Mouse (Mus musculus): Measurements from ENCODE around the gene Slc35f3. TPM values are rescaled to one million over a fixed set of nuclear protein-coding genes. Genes with fewer than 3 reads are reported as not detected.

The Slc35f3 gene
- polyA plus RNA-seq, 1 experiment = 9.1 TPM

DNA sequence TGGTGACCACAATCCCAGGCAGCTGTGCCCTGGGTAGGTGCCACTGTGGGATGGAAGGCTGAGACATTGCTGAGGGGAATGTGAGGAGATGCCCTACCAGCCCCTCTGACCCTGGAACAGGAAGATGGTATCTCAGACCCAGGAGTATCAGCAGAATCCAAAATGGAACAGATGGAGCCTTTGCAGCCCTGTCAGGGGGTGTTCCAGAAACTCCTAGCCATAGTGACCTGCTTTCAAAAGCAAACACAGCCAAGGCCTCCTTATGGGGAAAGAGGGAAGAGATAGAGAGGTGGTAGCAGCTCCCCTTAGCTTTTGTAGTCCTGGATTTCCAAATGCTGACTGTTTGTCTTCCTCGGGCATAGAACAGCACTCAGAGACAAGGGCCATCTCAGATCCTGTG, 27.8 kb downstream of the Slc35f3 start:
- no peaks in the 10 kb centered on the region for H3K27me3 ChIP-seq (replicated peaks; ENCODE audit: control insufficient read depth, insufficient read depth, low read length)
- H3K4me3 ChIP-seq (ENCODE audit: insufficient read depth, low read depth, low read length) = no peak overlapping the region
- no peaks in the 10 kb centered on the region for H3K4me1 ChIP-seq (ENCODE audit: control insufficient read depth, insufficient read depth, low read length)
- 63% methylated on average over 1 of the region's 1 CpGs for WGBS
- H3K27ac ChIP-seq (ENCODE audit: insufficient read depth, low read depth, low read length) = no peak overlapping the region
- TF ChIP-seq POLR2A (IDR thresholded peaks at IDR 0.05; ENCODE audit: low read depth, low read length) = no peak
- TF ChIP-seq CTCF (conservative IDR thresholded peaks at IDR 0.05; ENCODE audit: insufficient read depth, insufficient read length, low read depth, low read length) = no peak
- no peak for DNase-seq
- H3K36me3 ChIP-seq (ENCODE audit: control insufficient read depth, insufficient read depth, low read length) = no peaks in the 10 kb centered on the region

DNA sequence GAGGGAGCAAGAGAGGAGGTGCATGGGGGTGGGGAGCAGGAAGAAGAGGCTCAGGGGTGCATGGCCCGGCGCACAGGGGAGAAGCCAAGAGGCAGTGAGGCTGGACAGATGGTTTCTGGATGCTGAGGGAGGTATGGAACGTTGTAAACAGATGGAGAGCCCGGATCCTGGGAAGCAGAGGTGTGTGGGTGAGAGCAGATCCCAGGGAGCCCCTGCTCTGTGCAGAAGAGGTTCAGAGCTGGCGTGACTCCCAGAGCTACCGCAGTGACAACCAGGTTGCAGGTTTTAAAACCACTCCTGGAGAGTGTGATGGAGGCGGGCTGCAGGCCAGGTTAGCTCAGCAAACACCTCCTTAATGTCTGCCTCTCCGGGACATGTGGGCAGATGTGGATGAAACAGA, 28.4 kb downstream of the Slc35f3 start:
- Histone ChIP-seq H3K27me3 (replicated peaks; ENCODE audit: control insufficient read depth, insufficient read depth, low read length) (no peaks in the 10 kb centered on the region), H3K27ac (ENCODE audit: insufficient read depth, low read depth, low read length) (no peak overlapping the region), H3K36me3 (ENCODE audit: control insufficient read depth, insufficient read depth, low read length) (no peaks in the 10 kb centered on the region), H3K4me1 (ENCODE audit: control insufficient read depth, insufficient read depth, low read length) (no peaks in the 10 kb centered on the region), H3K4me3 (ENCODE audit: insufficient read depth, low read depth, low read length) (no peak overlapping the region)
- 66% methylated on average over 8 of the region's 8 CpGs for WGBS
- DNase-seq = no peak
- TF ChIP-seq CTCF (conservative IDR thresholded peaks at IDR 0.05; ENCODE audit: insufficient read depth, insufficient read length, low read depth, low read length) (no peak), POLR2A (IDR thresholded peaks at IDR 0.05; ENCODE audit: low read depth, low read length) (no peak)

DNA sequence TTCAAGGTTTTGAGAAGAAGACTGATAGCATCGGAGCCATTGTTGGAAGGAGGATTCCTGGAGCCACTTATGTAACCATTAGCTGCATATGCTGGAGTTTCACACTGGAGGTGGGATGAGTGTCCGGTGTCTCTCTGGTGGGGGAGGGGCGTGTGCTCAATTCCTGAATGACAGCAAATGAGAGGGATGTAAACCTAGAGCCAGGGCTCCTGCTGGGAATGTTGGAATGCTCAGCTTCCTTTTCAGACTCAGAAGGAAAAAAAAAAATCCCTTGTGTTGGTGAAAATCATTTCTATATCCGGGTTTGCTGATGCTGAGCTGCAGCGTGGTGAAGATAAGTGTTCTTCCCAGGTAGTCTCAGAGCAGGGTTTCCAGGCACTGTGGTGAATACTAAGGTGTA, 29.4 kb downstream of the Slc35f3 start:
- Histone ChIP-seq H3K4me3 (ENCODE audit: insufficient read depth, low read depth, low read length) (no peak overlapping the region), H3K27ac (ENCODE audit: insufficient read depth, low read depth, low read length) (no peak overlapping the region), H3K27me3 (replicated peaks; ENCODE audit: control insufficient read depth, insufficient read depth, low read length) (no peaks in the 10 kb centered on the region), H3K36me3 (ENCODE audit: control insufficient read depth, insufficient read depth, low read length) (no peaks in the 10 kb centered on the region), H3K4me1 (ENCODE audit: control insufficient read depth, insufficient read depth, low read length) (0 out of 2 replicates have a peak, but pooled peaks cover 2% of the 10 kb centered on the region)
- WGBS = 60% methylated on average over 5 of the region's 5 CpGs
- no peak for DNase-seq
- TF ChIP-seq CTCF (conservative IDR thresholded peaks at IDR 0.05; ENCODE audit: insufficient read depth, insufficient read length, low read depth, low read length) = no peak
- TF ChIP-seq POLR2A (IDR thresholded peaks at IDR 0.05; ENCODE audit: low read depth, low read length) = no peak

DNA sequence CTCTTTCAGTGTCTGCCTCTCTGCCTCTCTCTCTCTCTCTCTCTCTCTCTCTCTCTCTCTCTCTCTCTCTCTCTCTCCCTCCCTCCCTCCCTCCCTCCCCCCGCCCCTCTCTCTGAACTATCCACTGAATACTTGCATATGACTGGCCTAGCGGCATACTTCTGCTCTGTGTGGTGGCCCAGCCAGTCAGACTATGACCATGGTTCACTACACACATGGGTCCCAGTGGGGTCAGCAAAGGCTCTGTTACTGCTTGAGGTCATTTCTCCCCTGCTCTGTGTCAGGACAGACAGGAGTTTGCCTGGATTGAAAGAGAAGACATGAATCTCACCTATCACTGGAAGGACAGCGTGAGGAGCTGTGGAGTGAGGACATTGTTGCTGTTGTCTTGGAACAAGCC, 40.5 kb downstream of the Slc35f3 start:
- Histone ChIP-seq H3K36me3 (ENCODE audit: control insufficient read depth, insufficient read depth, low read length) (no peaks in the 10 kb centered on the region), H3K4me1 (ENCODE audit: control insufficient read depth, insufficient read depth, low read length) (peaks cover 13% of the 10 kb centered on the region), H3K27me3 (replicated peaks; ENCODE audit: control insufficient read depth, insufficient read depth, low read length) (no peaks in the 10 kb centered on the region), H3K4me3 (ENCODE audit: insufficient read depth, low read depth, low read length) (no peak overlapping the region), H3K27ac (ENCODE audit: insufficient read depth, low read depth, low read length) (peak overlapping the region; percentile 70)
- WGBS = 58% methylated on average over 2 of the region's 3 CpGs
- TF ChIP-seq CTCF (conservative IDR thresholded peaks at IDR 0.05; ENCODE audit: insufficient read depth, insufficient read length, low read depth, low read length) = no peak
- no peak for TF ChIP-seq POLR2A (IDR thresholded peaks at IDR 0.05; ENCODE audit: low read depth, low read length)
- DNase-seq = peak; percentile 28

DNA sequence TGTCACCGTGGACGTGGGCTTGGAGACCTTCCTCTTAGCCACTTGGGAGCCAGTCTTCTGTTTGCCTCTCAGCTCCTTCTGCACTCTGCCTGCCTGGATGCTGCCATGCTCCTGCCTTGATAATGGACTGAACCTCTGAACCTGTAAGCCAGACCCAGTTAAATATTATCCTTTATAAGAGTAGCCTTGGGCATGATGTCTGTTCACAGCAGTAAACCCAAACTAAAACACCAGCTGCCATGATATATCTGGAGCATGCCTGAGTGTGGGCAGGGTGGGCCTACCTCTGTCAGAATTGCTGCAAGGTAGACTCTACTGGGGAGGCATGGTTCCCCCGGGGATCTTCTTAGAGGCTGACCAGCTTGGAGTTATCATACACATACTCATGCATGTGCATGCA, 41.0 kb downstream of the Slc35f3 start:
- Histone ChIP-seq H3K4me1 (ENCODE audit: control insufficient read depth, insufficient read depth, low read length) (peaks cover 13% of the 10 kb centered on the region), H3K36me3 (ENCODE audit: control insufficient read depth, insufficient read depth, low read length) (no peaks in the 10 kb centered on the region), H3K27me3 (replicated peaks; ENCODE audit: control insufficient read depth, insufficient read depth, low read length) (no peaks in the 10 kb centered on the region), H3K27ac (ENCODE audit: insufficient read depth, low read depth, low read length) (peak overlapping the region; percentile 70), H3K4me3 (ENCODE audit: insufficient read depth, low read depth, low read length) (no peak overlapping the region)
- WGBS = 40% methylated on average over 3 of the region's 3 CpGs
- TF ChIP-seq POLR2A (IDR thresholded peaks at IDR 0.05; ENCODE audit: low read depth, low read length) = no peak
- no peak for TF ChIP-seq CTCF (conservative IDR thresholded peaks at IDR 0.05; ENCODE audit: insufficient read depth, insufficient read length, low read depth, low read length)
- DNase-seq = peak; percentile 70

DNA sequence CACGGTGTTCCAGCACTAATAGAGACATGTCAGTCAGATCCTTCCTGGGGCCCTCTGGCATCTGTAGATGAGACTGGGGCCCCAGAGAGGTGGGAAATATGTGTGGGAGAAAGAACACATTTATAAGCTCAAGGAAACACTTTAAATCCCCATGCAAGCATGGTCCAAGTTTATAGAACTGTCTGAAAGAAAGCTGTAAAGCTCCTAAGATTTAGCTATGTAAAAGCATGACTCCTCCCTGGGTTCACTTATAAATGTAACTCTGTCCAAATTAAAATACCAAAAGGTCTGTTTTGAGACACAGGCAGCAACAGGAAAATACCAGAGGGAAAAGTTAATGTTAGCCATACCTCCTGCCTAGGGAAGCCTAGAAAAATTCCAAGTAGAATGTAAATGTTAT, 42.8 kb downstream of the Slc35f3 start:
- H3K27me3 ChIP-seq (replicated peaks; ENCODE audit: control insufficient read depth, insufficient read depth, low read length) = no peaks in the 10 kb centered on the region
- 33% methylated on average over 1 of the region's 1 CpGs for WGBS
- no peak overlapping the region for H3K4me3 ChIP-seq (ENCODE audit: insufficient read depth, low read depth, low read length)
- peaks cover 13% of the 10 kb centered on the region for H3K4me1 ChIP-seq (ENCODE audit: control insufficient read depth, insufficient read depth, low read length)
- H3K36me3 ChIP-seq (ENCODE audit: control insufficient read depth, insufficient read depth, low read length) = no peaks in the 10 kb centered on the region
- no peak for DNase-seq
- TF ChIP-seq POLR2A (IDR thresholded peaks at IDR 0.05; ENCODE audit: low read depth, low read length) = no peak
- no peak for TF ChIP-seq CTCF (conservative IDR thresholded peaks at IDR 0.05; ENCODE audit: insufficient read depth, insufficient read length, low read depth, low read length)
- no peak overlapping the region for H3K27ac ChIP-seq (ENCODE audit: insufficient read depth, low read depth, low read length)

DNA sequence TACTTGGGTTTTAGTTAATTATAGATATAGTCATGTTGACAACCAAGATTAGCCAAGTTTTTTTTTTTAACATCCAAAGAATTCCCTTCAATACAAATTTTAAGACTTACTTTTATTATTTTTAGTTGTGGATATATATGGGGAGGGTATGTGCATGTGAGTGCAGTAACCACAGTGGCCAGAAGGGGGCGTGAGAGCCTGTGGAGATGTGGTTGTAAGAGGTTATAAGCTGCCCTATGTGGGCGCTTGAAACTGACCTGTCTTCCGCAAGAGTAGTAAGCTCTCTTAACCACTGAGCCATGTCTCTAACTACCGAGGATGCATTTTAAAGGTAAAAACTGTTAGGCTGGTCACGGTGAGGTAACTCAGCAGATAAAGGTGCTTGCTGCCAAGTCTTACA, 45.1 kb downstream of the Slc35f3 start:
- Histone ChIP-seq H3K4me3 (ENCODE audit: insufficient read depth, low read depth, low read length) (no peak overlapping the region), H3K4me1 (ENCODE audit: control insufficient read depth, insufficient read depth, low read length) (peaks cover 13% of the 10 kb centered on the region), H3K27ac (ENCODE audit: insufficient read depth, low read depth, low read length) (no peak overlapping the region), H3K36me3 (ENCODE audit: control insufficient read depth, insufficient read depth, low read length) (no peaks in the 10 kb centered on the region), H3K27me3 (replicated peaks; ENCODE audit: control insufficient read depth, insufficient read depth, low read length) (no peaks in the 10 kb centered on the region)
- 75% methylated on average over 5 of the region's 5 CpGs for WGBS
- TF ChIP-seq POLR2A (IDR thresholded peaks at IDR 0.05; ENCODE audit: low read depth, low read length) = no peak
- 0 out of 2 replicates have a peak, but pooled peaks have one; percentile 8 for TF ChIP-seq CTCF (conservative IDR thresholded peaks at IDR 0.05; ENCODE audit: insufficient read depth, insufficient read length, low read depth, low read length)
- DNase-seq = no peak
